Mouse (Mus musculus) cortical plate, adult 2 months (tissue): ENCODE data around the gene Dnajb1.

Experiments used
- CTCF ChIP-seq: fragments of 200-500 bp; IDR thresholded peaks from 2 replicates; pipeline ENCODE4 v1.5.1; 2011; ENCODE audit warnings: mild to moderate bottlenecking, control low read depth, low read length; ENCODE audit not compliant: insufficient read depth; ENCODE audit errors: extremely low read depth
- POLR2A ChIP-seq: fragments of 200-500 bp; IDR thresholded peaks from 2 replicates; pipeline ENCODE4 v1.6.1; 2011; ENCODE audit warnings: mild to moderate bottlenecking, low read length, control low read depth; ENCODE audit not compliant: insufficient read depth; ENCODE audit errors: extremely low read depth

- no peak for TF ChIP-seq POLR2A
- TF ChIP-seq CTCF = no peak
Measured at GRCm38 (mm10) chr8:83593325-83594166, 14.4 kb upstream of the Dnajb1 start.
